Mouse (Mus musculus) testis, adult 2 months (tissue): ENCODE data around the gene Tmem185b.

Experiments
- CTCF ChIP-seq: fragments of 200-500 bp; IDR thresholded peaks from 2 replicates; pipeline ENCODE4 v1.5.1; 2012; ENCODE audit warnings: low read depth, mild to moderate bottlenecking, inconsistent platforms, low read length, moderate library complexity; ENCODE audit not compliant: control insufficient read depth, insufficient read depth, insufficient replicate concordance
- POLR2A ChIP-seq: fragments of 200-500 bp; IDR thresholded peaks from 2 replicates; pipeline ENCODE4 v1.6.1; 2012; ENCODE audit warnings: low read depth, mild to moderate bottlenecking, inconsistent platforms, low read length, moderate library complexity; ENCODE audit not compliant: control insufficient read depth

- TF ChIP-seq CTCF (no peak), POLR2A (no peak)
Observed at GRCm38 (mm10) chr1:119544611-119545155, 18.7 kb downstream of the Tmem185b start.
